Mouse (Mus musculus) forebrain, embryonic 15.5 days (tissue): ENCODE measurements around the gene Fancf. TPM values are rescaled to one million over a fixed set of nuclear protein-coding genes. Genes with fewer than 3 reads are reported as not detected.
A peak's percentile ranks its signal among the peaks of the same experiment; 100 is the strongest.

Experiments used
- ATAC-seq: fragments of 200-750 bp; cut with Nextera tagmentation; replicated peaks from 2 replicates; pipeline ENCODE4 v1.8.0; 2017; ENCODE audit warnings: mild to moderate bottlenecking, moderate TSS enrichment, moderate library complexity
- H3K27ac ChIP-seq: fragments of 300-500 bp; sonication (generic); replicated peaks from 2 replicates; pipeline ENCODE4 v1.5.1; 2015; ENCODE audit warnings: mild to moderate bottlenecking, inconsistent platforms
- H3K27me3 ChIP-seq: fragments of 300-500 bp; sonication (generic); 2 replicates; pipeline ENCODE4 v1.6.1; 2015; ENCODE audit warnings: inconsistent platforms
- H3K36me3 ChIP-seq: fragments of 300-500 bp; sonication (generic); 2 replicates; pipeline ENCODE4 v1.6.1; 2015; ENCODE audit warnings: mild to moderate bottlenecking, inconsistent platforms
- H3K4me1 ChIP-seq: fragments of 300-500 bp; sonication (generic); 2 replicates; pipeline ENCODE4 v1.6.1; 2015; ENCODE audit warnings: inconsistent platforms
- H3K4me2 ChIP-seq: fragments of 300-500 bp; sonication (generic); replicated peaks from 2 replicates; pipeline ENCODE4 v1.6.1; 2015; ENCODE audit warnings: mild to moderate bottlenecking, inconsistent platforms
- H3K4me3 ChIP-seq: fragments of 300-500 bp; sonication (generic); 2 replicates; pipeline ENCODE4 v1.5.1; 2015; ENCODE audit warnings: mild to moderate bottlenecking, inconsistent platforms
- H3K9ac ChIP-seq: fragments of 300-500 bp; sonication (generic); replicated peaks from 2 replicates; pipeline ENCODE4 v1.6.1; 2015; ENCODE audit warnings: mild to moderate bottlenecking, inconsistent platforms
- H3K9me3 ChIP-seq: fragments of 300-500 bp; sonication (generic); 2 replicates; pipeline ENCODE4 v1.6.1; 2016; ENCODE audit warnings: inconsistent platforms
- WGBS: fragments of 180-500 bp; shearing (Covaris S2); methylation state at CpG from one replicate; pipeline ENCODE4 v1.1.7; 2015; ENCODE audit warnings: mixed read lengths; 5-methylcytosine and 5-hydroxymethylcytosine counted together
- polyA plus RNA-seq: library from polyadenylated mRNA; unstranded; fragments of >200 nt; fragmentation: Nextera tagmentation; extraction: Ambion mirVana; gene quantifications from 2 replicates; pipeline ENCODE4 v1.2.1, GENCODE M21; 2015

Gene Fancf
- 11.2 and 11.8 TPM in 2 replicates for polyA plus RNA-seq

DNA sequence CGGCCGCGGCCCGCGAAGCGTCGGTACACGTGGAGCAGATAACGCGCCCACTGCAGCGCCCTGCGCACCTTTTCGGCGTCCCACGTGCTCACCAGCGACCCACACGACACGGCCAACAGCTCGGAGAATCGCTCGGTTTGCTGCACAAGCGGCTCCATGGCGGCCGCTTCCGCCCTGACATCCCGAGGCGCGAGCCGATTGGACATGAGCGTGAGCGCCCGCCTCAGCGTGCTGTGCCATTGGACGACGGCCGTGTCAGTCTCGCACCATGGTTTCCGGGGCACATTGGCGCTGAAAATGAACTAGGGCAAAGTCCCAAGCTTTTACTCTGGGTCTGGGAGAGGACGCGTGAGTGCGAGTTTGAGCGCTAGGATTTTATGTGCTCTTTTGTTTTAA is at the start of gene Fancf:
Gene Fancf (minus strand): TSS at position 171 of the 396 bp plus-strand sequence.
- Histone ChIP-seq H3K4me3 (peak within 1 kb of the TSS; percentile 95), H3K4me1 (peaks cover 36% of the 10 kb centered on the region), H3K4me2 (peak within 1 kb of the TSS; percentile 92), H3K9me3 (no peaks in the 10 kb centered on the region), H3K27ac (peak within 1 kb of the TSS; percentile 100), H3K9ac (peak within 1 kb of the TSS; percentile 91), H3K27me3 (no peaks in the 10 kb centered on the region), H3K36me3 (no peaks in the 10 kb centered on the region; the same call in 1 of the 2 replicates)
- peak; percentile 99 for ATAC-seq
- WGBS: under 1% methylated on average over 43 of the region's 43 CpGs

DNA sequence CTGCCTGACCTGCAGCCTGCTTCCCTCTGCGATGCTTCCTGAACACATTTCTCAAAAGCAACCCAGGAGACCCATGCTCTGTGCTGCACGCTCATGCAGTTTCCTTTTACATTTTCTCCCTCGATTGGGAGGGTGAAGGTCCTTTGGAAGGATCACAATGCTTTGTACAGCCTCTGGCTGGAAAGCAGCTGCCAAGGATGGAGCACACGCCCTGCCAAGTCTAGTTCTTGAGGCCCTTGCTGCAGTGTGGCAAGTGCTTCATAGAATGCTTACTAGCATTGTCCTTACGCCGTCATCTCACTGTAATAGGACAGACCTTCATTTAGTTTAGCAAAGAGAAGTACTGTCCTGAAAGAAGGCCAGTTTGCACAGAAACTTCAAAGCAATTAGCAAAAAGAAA is 37.0 kb upstream of the Fancf start:
- Histone ChIP-seq H3K4me3 (no peak overlapping the region), H3K27me3 (no peaks in the 10 kb centered on the region), H3K9ac (no peak overlapping the region), H3K36me3 (no peaks in the 10 kb centered on the region), H3K4me2 (no peak overlapping the region), H3K9me3 (no peaks in the 10 kb centered on the region), H3K4me1 (peaks cover 5% of the 10 kb centered on the region; the same call in 1 of the 2 replicates), H3K27ac (no peak overlapping the region)
- WGBS: 44% methylated on average over 6 of the region's 6 CpGs
- 0 out of 2 replicates have a peak, but pooled peaks have one; percentile 38 for ATAC-seq

DNA sequence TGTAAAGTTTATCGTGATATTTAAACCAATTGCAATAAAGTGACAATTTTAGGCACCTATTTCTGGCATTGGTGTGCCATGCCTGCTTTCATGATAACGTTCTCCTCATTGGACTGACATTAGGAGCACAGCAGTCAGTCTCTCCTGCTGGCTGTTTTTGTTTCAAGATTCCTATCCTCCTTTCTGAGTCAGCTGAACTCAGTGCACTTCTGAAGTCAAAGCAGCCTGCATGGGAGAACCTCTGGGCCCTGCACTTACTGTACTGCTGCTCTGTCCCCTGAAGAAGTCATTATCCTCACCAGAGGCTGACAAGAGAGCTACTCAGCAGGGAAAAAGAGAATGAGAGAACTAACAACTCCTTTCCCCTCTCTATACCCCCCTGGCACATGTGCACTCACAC is 32.9 kb upstream of the Fancf start:
- H3K4me1 ChIP-seq: peaks cover 5% of the 10 kb centered on the region; the same call in 1 of the 2 replicates
- no peak overlapping the region for H3K9ac ChIP-seq
- H3K9me3 ChIP-seq: no peaks in the 10 kb centered on the region
- 60% methylated on average over 2 of the region's 2 CpGs for WGBS
- no peaks in the 10 kb centered on the region for H3K36me3 ChIP-seq
- H3K27ac ChIP-seq: no peak overlapping the region
- no peak overlapping the region for H3K4me3 ChIP-seq
- no peak for ATAC-seq
- no peak overlapping the region for H3K4me2 ChIP-seq
- no peaks in the 10 kb centered on the region for H3K27me3 ChIP-seq

DNA sequence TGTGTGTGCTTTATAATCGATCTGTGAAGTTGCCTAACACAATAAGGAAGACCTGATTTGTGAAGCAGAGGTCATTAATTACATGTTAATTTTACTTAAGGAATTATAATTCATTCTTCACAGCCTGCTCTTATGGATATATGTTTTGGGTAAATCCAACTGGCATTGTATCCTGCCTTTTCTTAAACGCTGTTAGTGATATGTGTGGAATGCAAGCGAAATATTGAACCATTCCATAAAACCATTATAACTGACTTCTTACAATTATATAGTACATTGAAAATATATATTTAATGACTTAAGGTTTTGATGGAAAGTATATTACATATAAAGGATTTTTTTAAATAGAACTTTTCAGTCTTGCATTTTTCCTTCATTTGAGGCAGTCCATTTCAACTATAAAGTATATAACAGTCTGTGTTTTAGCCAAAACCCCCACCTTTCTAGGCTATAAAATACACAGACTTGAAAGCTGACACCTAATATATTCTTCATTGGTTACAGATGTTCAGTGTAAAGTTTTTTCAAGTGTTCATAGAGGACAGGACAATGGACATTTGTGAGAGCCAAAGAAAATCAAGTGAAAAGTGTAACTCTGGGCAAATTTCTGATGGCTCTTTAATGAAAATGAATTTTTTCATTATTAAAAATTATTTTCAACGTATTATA is 32.2 kb upstream of the Fancf start:
- no peak for ATAC-seq
- H3K9me3 ChIP-seq: no peaks in the 10 kb centered on the region
- H3K36me3 ChIP-seq: no peaks in the 10 kb centered on the region
- H3K27ac ChIP-seq: no peak overlapping the region
- no peak overlapping the region for H3K9ac ChIP-seq
- no peaks in the 10 kb centered on the region for H3K27me3 ChIP-seq
- H3K4me3 ChIP-seq: no peak overlapping the region
- WGBS: 81% methylated on average over 4 of the region's 4 CpGs
- peaks cover 3% of the 10 kb centered on the region; the same call in 1 of the 2 replicates for H3K4me1 ChIP-seq
- H3K4me2 ChIP-seq: no peak overlapping the region

DNA sequence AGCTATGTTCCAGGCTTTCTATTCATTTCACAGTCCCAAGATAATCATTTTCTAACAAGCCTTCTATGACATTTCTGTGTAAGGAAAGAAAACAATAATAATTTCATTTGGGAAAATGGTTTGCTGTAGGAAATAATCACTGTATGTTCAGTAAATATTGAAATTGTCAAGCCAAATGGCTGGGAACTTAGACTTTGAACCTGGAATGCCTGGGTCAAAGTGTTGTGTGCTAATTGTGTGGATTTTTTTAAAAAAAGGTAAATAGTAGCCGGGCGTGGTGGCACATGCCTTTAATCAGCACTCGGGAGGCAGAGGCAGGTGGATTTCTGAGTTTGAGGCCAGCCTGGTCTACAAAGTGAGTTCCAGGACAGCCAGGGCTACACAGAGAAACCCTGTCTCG is 30.9 kb upstream of the Fancf start:
- 87% methylated on average over 4 of the region's 4 CpGs for WGBS
- Histone ChIP-seq H3K4me2 (no peak overlapping the region), H3K27me3 (no peaks in the 10 kb centered on the region), H3K36me3 (no peaks in the 10 kb centered on the region), H3K27ac (no peak overlapping the region), H3K9me3 (no peaks in the 10 kb centered on the region), H3K9ac (no peak overlapping the region), H3K4me1 (no peaks in the 10 kb centered on the region), H3K4me3 (no peak overlapping the region)
- ATAC-seq: no peak

DNA sequence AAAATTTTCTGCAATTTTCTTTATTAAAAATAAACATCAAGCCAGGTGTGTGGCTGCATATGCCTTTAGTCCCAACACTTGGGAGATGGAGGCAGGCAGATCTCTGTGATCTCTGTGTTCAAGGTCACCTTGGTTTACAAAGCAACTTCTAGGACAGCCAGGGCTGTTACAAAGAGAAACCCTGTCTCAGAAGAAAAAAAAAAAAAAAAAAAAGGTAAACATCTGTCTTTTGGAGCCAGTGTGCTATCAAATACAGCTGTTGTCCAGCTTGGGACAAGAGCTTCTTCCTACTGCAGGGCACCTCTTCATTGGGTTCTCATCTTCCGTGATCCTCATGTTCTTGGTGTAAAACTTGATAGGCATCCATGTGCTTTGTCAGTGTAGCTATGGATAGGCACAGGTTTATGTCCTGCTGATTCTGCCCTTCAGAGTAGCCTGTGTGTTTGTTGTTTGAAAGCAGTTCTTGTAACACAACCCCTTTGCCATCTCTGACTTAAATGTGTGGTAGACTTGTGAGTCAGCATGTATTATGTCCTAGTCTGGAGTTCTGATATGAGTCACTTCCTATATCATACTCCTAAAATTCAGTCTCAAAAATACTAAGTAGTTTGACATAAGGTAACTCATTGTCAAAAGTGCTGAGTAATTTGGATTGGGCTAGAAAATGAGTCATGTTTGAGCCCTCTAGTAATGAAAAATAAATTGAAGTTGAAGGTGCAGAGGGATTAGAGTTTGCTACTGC is 30.3 kb upstream of the Fancf start:
- Histone ChIP-seq H3K9ac (no peak overlapping the region), H3K27ac (no peak overlapping the region), H3K4me2 (no peak overlapping the region), H3K4me1 (no peaks in the 10 kb centered on the region), H3K9me3 (no peaks in the 10 kb centered on the region), H3K36me3 (no peaks in the 10 kb centered on the region), H3K27me3 (no peaks in the 10 kb centered on the region), H3K4me3 (no peak overlapping the region)
- 100% methylated on average over 1 of the region's 1 CpGs for WGBS
- no peak for ATAC-seq

DNA sequence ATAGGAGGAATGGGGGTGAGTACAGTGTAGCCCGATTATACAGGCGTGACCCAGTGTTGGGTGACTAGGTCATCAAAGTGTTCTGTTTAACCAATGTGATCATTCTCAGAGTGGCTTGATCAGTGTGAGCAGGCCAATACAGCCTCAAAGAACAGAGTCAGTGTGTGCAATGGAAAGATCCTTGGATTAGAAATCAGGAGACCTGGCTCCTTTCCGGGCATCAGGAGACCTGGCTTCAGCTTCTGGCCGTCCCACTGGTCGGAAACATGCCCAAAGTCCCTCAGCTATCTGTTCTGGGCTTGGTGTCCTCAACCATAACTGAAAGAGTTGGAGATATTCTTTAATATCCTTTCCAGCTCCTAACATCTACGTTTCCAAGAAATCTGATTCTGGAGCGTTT is 27.5 kb upstream of the Fancf start:
- Histone ChIP-seq H3K4me1 (no peaks in the 10 kb centered on the region), H3K4me2 (no peak overlapping the region), H3K27me3 (no peaks in the 10 kb centered on the region), H3K27ac (no peak overlapping the region), H3K36me3 (no peaks in the 10 kb centered on the region), H3K4me3 (no peak overlapping the region), H3K9ac (no peak overlapping the region), H3K9me3 (no peaks in the 10 kb centered on the region)
- 92% methylated on average over 7 of the region's 7 CpGs for WGBS
- no peak for ATAC-seq

DNA sequence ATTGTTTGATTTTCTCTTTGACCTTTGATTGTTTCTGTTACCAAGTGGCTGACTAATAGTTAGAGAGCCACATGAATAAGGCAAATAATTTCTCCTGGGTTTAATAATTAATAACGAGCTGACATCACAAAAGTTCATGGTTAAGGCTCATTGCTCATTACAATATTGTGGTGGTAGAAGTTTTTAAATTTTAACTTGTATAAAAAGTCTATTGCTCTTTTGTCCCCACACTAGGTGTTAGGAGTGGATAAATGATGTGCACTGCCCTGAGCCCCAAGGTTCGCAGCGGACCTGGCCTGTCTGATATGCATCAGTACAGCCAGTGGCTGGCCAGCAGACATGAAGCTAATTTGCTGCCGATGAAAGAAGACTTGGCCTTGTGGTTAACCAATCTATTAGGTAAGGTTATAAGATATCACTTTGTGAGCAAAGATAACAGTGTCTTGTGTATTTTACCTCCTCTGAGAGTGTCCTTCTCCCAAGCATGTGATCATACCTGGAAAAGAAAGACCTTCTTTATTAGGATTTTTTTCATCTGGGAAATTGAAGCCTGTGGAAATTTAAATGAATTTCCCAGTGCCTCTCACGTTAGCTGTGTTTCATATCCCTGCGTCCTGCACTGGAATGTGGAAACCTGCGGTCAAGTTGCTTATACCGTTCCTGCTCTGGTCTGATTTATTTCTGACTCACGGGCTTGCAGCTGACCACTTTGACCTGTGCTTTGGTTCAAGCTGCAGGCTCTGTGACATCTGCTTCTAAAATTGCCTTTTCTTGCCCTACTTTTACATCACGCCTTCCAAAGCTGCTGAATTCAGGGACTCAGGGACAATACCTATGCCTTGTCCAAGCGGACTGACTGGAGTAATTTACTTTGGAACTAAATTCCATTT is 25.9 kb upstream of the Fancf start:
- no peak overlapping the region for H3K4me2 ChIP-seq
- no peak for ATAC-seq
- H3K27ac ChIP-seq: no peak overlapping the region
- no peaks in the 10 kb centered on the region for H3K9me3 ChIP-seq
- no peaks in the 10 kb centered on the region for H3K4me1 ChIP-seq
- no peak overlapping the region for H3K9ac ChIP-seq
- no peaks in the 10 kb centered on the region for H3K36me3 ChIP-seq
- H3K27me3 ChIP-seq: no peaks in the 10 kb centered on the region
- no peak overlapping the region for H3K4me3 ChIP-seq
- 90% methylated on average over 11 of the region's 11 CpGs for WGBS

DNA sequence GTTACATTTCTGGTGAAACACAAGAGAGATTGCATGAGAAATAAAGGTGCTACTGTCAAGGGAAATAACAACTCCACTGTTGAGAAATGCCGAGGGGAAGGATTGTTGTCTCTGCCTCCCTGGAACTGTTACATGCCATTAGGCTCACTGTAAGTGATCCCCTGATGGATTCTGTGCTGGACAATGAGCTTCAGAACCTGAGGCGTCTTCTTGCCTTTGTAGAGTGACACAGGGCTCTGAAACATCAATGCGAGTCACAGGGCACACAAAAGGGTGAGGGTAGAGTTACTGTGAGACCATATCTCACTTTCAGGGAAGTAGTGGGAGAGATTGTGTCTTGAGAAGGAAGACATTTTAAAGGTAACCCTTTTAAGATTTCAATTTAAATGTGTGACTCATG is 23.3 kb upstream of the Fancf start:
- Histone ChIP-seq H3K4me3 (no peak overlapping the region), H3K4me1 (no peaks in the 10 kb centered on the region), H3K4me2 (no peak overlapping the region), H3K9ac (no peak overlapping the region), H3K36me3 (no peaks in the 10 kb centered on the region), H3K27me3 (no peaks in the 10 kb centered on the region), H3K27ac (no peak overlapping the region), H3K9me3 (no peaks in the 10 kb centered on the region)
- 68% methylated on average over 3 of the region's 3 CpGs for WGBS
- no peak for ATAC-seq

DNA sequence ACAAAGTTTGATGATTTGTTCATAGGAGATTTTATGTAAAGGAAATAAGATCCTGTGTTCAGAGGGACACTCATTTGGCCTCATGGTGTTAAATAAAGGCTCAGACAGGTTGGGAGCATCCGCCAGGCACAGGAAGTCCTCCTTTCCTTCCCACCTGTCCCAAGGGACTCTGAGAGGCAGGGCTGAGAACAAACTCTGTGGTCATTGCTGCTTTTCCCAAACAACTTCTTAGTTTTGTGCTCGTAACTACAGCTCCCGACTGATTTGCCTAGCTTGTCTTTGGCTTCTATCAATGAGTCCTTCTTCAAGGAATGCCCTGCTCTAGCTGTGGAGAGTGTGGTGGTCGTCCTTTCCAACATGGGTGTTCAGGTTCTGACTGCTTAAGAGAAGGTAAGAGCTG is 18.1 kb upstream of the Fancf start:
- WGBS: 89% methylated on average over 4 of the region's 4 CpGs
- Histone ChIP-seq H3K9me3 (no peaks in the 10 kb centered on the region), H3K4me3 (no peak overlapping the region), H3K27ac (no peak overlapping the region), H3K9ac (no peak overlapping the region), H3K4me2 (no peak overlapping the region), H3K36me3 (no peaks in the 10 kb centered on the region), H3K4me1 (peaks cover 10% of the 10 kb centered on the region), H3K27me3 (no peaks in the 10 kb centered on the region)
- no peak for ATAC-seq

DNA sequence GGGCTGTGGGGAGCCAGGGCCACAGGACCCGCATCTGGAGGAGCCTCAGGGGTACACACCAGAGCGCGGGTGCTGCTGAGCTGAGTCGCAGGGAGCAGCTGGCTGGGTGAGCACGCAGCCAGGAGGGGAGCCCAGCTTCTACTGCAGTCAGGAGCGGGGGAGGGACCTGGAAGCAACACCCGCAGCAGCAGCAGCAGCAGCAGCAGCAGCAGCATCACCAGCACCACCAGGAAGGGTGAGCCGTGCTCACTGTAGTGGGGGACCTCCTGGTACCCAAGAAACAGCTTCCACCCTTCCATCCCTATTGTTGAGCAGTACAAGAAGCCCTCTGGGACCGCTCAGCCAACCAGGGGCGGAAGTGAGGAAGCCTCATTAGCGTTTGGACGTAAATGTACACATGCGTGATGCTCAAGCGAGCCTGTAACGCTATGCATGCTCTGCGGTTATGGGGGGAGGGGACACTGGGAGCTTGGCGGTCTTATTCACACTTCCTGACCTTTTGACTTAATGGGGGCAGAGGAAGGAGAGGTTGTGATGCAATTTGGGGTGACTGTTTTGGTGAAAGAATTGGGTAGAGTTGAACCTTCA is 17.2 kb upstream of the Fancf start:
- peak overlapping the region; percentile 85 for H3K4me2 ChIP-seq
- H3K36me3 ChIP-seq: no peaks in the 10 kb centered on the region
- H3K9me3 ChIP-seq: no peaks in the 10 kb centered on the region
- no peaks in the 10 kb centered on the region for H3K27me3 ChIP-seq
- peak overlapping the region; percentile 57 for H3K4me3 ChIP-seq
- peak; percentile 98 for ATAC-seq
- WGBS: 2% methylated on average over 17 of the region's 17 CpGs
- peak overlapping the region; percentile 70 for H3K9ac ChIP-seq
- peaks cover 10% of the 10 kb centered on the region for H3K4me1 ChIP-seq
- H3K27ac ChIP-seq: peak overlapping the region; percentile 84
